Mouse (Mus musculus): ENCODE results near the gene Mettl24. TPM values are rescaled to one million over a fixed set of nuclear protein-coding genes. Genes with fewer than 3 reads are reported as not detected.

Mettl24 gene
- total and polyA plus RNA-seq, 3 experiments, result not detected

GRCm38 (mm10) chr10:40675921-40676320, 7.2 kb upstream of the Mettl24 start:
- Histone ChIP-seq H3K4me1 (ENCODE audit: control insufficient read depth in 1 of 2, insufficient read depth in 2 of 2, low read length in 2 of 2) (no peaks in the 10 kb centered on the region), H3K79me2 (ENCODE audit: control insufficient read depth, insufficient read depth, low read length, poor library complexity) (no peaks in the 10 kb centered on the region), H3K9ac (ENCODE audit: control insufficient read depth, low read depth, low read length, poor library complexity, severe bottlenecking) (no peak overlapping the region), H3K27me3 (ENCODE audit: control insufficient read depth in 1 of 2, insufficient read depth in 2 of 2, low read length in 2 of 2) (peaks cover 0 to 4% of the 10 kb centered on the region in 2 experiments; a peak in 2 of 4 replicates), H3K27ac (ENCODE audit: control insufficient read depth, low read depth, low read length) (no peak overlapping the region), H3K4me3 (ENCODE audit: control insufficient read depth in 1 of 2, insufficient read depth in 1 of 2, low read depth in 2 of 2, low read length in 2 of 2) (no peak overlapping the region), H3K9me3 (replicated peaks; ENCODE audit: insufficient read depth, low read length) (no peaks in the 10 kb centered on the region), H3K36me3 (ENCODE audit: control insufficient read depth in 1 of 2, insufficient read depth in 2 of 2, low read length in 2 of 2) (no peaks in the 10 kb centered on the region)
- no peak for TF ChIP-seq NRF1 (IDR thresholded peaks at IDR 0.05; ENCODE audit: insufficient read depth, low read depth, low read length, poor library complexity, severe bottlenecking)
- no peak for TF ChIP-seq TBP (IDR thresholded peaks at IDR 0.05; ENCODE audit: low read depth, low read length)
- TF ChIP-seq EP300 (IDR thresholded peaks at IDR 0.05; ENCODE audit: low read depth in 1 of 2, low read length in 2 of 2), result no peak
- TF ChIP-seq GATA1 (IDR thresholded peaks at IDR 0.05; ENCODE audit: low read depth, low read length), result no peak
- TF ChIP-seq ELF1 (IDR thresholded peaks at IDR 0.05; ENCODE audit: low read depth, low read length), result no peak
- no peak for TF ChIP-seq NELFE (IDR thresholded peaks at IDR 0.05; ENCODE audit: low read depth, low read length)
- no peak for TF ChIP-seq MEF2A (IDR thresholded peaks at IDR 0.05; ENCODE audit: extremely low read depth, insufficient replicate concordance, low read depth, low read length, poor library complexity, severe bottlenecking)
- TF ChIP-seq TAL1 (IDR thresholded peaks at IDR 0.05; ENCODE audit: low read length), result no peak
- no peak for TF ChIP-seq RCOR1 (IDR thresholded peaks at IDR 0.05; ENCODE audit: low read depth, low read length)
- DNase-seq (ENCODE audit: low read depth, low spot score), result no peak

GRCm38 (mm10) chr10:40678477-40678876, 4.6 kb upstream of the Mettl24 start:
- no peak for DNase-seq (ENCODE audit: low read depth, low spot score)
- Histone ChIP-seq H3K27me3 (ENCODE audit: control insufficient read depth in 1 of 2, insufficient read depth in 2 of 2, low read length in 2 of 2) (peaks cover 0 to 4% of the 10 kb centered on the region in 2 experiments; a peak in 3 of 4 replicates), H3K4me3 (ENCODE audit: control insufficient read depth in 1 of 2, insufficient read depth in 1 of 2, low read depth in 2 of 2, low read length in 2 of 2) (no peak overlapping the region), H3K9ac (ENCODE audit: control insufficient read depth, low read depth, low read length, poor library complexity, severe bottlenecking) (no peak overlapping the region), H3K79me2 (ENCODE audit: control insufficient read depth, insufficient read depth, low read length, poor library complexity) (no peaks in the 10 kb centered on the region), H3K36me3 (ENCODE audit: control insufficient read depth in 1 of 2, insufficient read depth in 2 of 2, low read length in 2 of 2) (no peaks in the 10 kb centered on the region), H3K4me1 (ENCODE audit: control insufficient read depth in 1 of 2, insufficient read depth in 2 of 2, low read length in 2 of 2) (no peaks in the 10 kb centered on the region), H3K27ac (ENCODE audit: control insufficient read depth, low read depth, low read length) (no peak overlapping the region), H3K9me3 (replicated peaks; ENCODE audit: insufficient read depth, low read length) (no peaks in the 10 kb centered on the region)
- TF ChIP-seq ZMIZ1 (IDR thresholded peaks at IDR 0.05; ENCODE audit: low read depth, low read length), result no peak
- TF ChIP-seq CHD1 (IDR thresholded peaks at IDR 0.05; ENCODE audit: low read depth, low read length), result no peak
- no peak for TF ChIP-seq GABPA (IDR thresholded peaks at IDR 0.05; ENCODE audit: low read depth, low read length)
- no peak for TF ChIP-seq CHD2 (IDR thresholded peaks at IDR 0.05; ENCODE audit: low read length)
- TF ChIP-seq TCF12 (IDR thresholded peaks at IDR 0.05; ENCODE audit: low read depth, low read length), result no peak
- no peak for TF ChIP-seq GATA1 (IDR thresholded peaks at IDR 0.05; ENCODE audit: low read depth, low read length)
- no peak for TF ChIP-seq BHLHE40 (IDR thresholded peaks at IDR 0.05; ENCODE audit: borderline replicate concordance, low read depth, low read length)
- no peak for TF ChIP-seq USF2 (IDR thresholded peaks at IDR 0.05; ENCODE audit: borderline replicate concordance in 1 of 2, insufficient read depth in 1 of 2, low read depth in 1 of 2, low read length in 2 of 2)
- no peak for TF ChIP-seq TBP (IDR thresholded peaks at IDR 0.05; ENCODE audit: low read depth, low read length)
- TF ChIP-seq MAX (IDR thresholded peaks at IDR 0.05; ENCODE audit: low read length), result no peak
- TF ChIP-seq USF1 (IDR thresholded peaks at IDR 0.05; ENCODE audit: low read depth, low read length), result no peak

Measured in MEL (cell line).